ENCODE assay signal across 8 mouse cellular contexts in the genomic region with DNA sequence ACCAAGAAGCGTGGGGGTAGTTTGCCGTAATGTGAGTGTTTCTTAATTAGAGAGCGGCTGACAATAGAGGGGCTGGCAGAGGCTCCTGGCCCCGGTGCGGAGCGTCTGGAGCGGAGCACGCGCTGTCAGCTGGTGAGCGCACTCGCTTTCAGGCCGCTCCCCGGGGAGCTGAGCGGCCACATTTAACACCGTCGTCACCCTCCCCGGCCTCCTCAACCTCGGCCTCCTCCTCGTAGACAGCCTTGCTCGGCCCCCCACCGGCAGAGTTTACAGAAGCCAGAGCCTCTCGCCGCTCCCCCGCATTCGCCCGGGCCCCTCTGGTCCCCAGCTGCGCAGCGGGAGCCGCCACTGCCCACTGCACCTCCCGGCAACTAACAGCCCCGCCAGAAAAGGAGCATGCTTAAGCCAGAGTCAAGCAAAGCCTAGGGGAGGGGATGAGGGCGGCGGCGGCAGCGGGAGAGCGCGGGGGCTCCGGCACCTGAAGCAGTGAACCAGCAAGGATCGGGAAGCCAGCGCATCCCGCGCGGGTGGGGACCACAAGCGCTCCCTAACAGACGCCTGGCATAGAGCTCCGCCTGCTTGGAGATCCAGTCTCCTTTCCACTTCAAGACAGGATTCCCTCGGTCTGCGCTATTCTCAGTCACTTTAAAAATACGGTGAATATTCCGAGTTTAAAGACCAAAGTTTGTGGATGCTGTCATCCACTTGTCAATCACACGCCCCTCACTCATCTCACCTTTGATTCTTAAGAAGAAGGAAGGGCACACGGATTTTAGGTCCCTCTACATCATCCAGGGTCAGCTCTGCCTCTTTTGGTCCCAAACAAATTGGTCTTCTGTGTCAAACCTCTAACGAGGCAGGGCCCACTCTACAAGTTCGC. TPM values are rescaled to one million over a fixed set of nuclear protein-coding genes. Genes with fewer than 3 reads are reported as not detected.
A peak's percentile ranks its signal among the peaks of the same experiment; 100 is the strongest.
DNase-seq lines count a peak whose midpoint lies in the region; ATAC-seq lines count a peak whose summit lies in the region.

No protein-coding gene starts in this region.

- no peak overlapping the region for H3K27ac ChIP-seq in kidney, embryonic 15.5 days
- no peak overlapping the region for H3K27ac ChIP-seq in embryonic facial prominence, embryonic 13.5 days
- no peak overlapping the region for H3K27ac ChIP-seq in hindbrain, embryonic 16.5 days (ENCODE audit: low read depth, low read length)

- WGBS in kidney, embryonic 15.5 days, result 1% methylated on average over 54 of the region's 54 CpGs
- WGBS in embryonic facial prominence, embryonic 13.5 days, result 1% methylated on average over 54 of the region's 54 CpGs
- WGBS in hindbrain, embryonic 16.5 days, result 1% methylated on average over 54 of the region's 54 CpGs

- H3K9ac ChIP-seq in kidney, embryonic 15.5 days, result no peak overlapping the region
- H3K9ac ChIP-seq in embryonic facial prominence, embryonic 13.5 days, result peak overlapping the region; percentile 44; the same call in 1 of the 2 replicates
- peak overlapping the region; percentile 49 for H3K9ac ChIP-seq in hindbrain, embryonic 16.5 days (ENCODE audit: low read depth, low read length)

- H3K4me2 ChIP-seq in kidney, embryonic 15.5 days, result peak overlapping the region; percentile 87
- peak overlapping the region; percentile 93 for H3K4me2 ChIP-seq in embryonic facial prominence, embryonic 13.5 days
- H3K4me2 ChIP-seq in hindbrain, embryonic 16.5 days (ENCODE audit: low read length), result peak overlapping the region; percentile 82

- H3K36me3 ChIP-seq in kidney, embryonic 15.5 days, result no peaks in the 10 kb centered on the region
- H3K36me3 ChIP-seq in embryonic facial prominence, embryonic 13.5 days, result no peaks in the 10 kb centered on the region
- H3K36me3 ChIP-seq in hindbrain, embryonic 16.5 days (ENCODE audit: control insufficient read depth, insufficient read depth, low read length), result no peaks in the 10 kb centered on the region

- H3K4me3 ChIP-seq in kidney, embryonic 15.5 days (replicated peaks), result peak overlapping the region; percentile 45
- H3K4me3 ChIP-seq in embryonic facial prominence, embryonic 13.5 days, result peak overlapping the region; percentile 48
- peak overlapping the region; percentile 48 for H3K4me3 ChIP-seq in hindbrain, embryonic 16.5 days (ENCODE audit: low read length)

- ATAC-seq in kidney, embryonic 15.5 days (replicated peaks; ENCODE audit: low FRiP score), result peak; percentile 78
- ATAC-seq in embryonic facial prominence, embryonic 13.5 days (ENCODE audit: insufficient number of reproducible peaks, insufficient read depth, low FRiP score, low TSS enrichment, low read depth), result peak; percentile 32; the same call in 1 of the 2 replicates
- ATAC-seq in hindbrain, embryonic 16.5 days, result peak; percentile 86

- no peak for DNase-seq in kidney, adult 11 months
- DNase-seq in ZHBTc4 (ENCODE audit: low read depth, low spot score), result peak; percentile 69
- DNase-seq in neural tube, embryonic 10.5 days (ENCODE audit: extremely low spot score, low spot score), result peak; percentile 65
- no peak for DNase-seq in layer of hippocampus, adult 11-12 months (ENCODE audit: low spot score)
- DNase-seq in urinary bladder, postnatal 4 days (ENCODE audit: low spot score in 2 of 2), result no peak

- peaks cover 17% of the 10 kb centered on the region for H3K4me1 ChIP-seq in kidney, embryonic 15.5 days
- H3K4me1 ChIP-seq in embryonic facial prominence, embryonic 13.5 days, result peaks cover 14% of the 10 kb centered on the region
- H3K4me1 ChIP-seq in hindbrain, embryonic 16.5 days (ENCODE audit: control insufficient read depth, insufficient read depth, low read depth, low read length), result peaks cover 8% of the 10 kb centered on the region

- H3K9me3 ChIP-seq in kidney, embryonic 15.5 days (replicated peaks), result no peaks in the 10 kb centered on the region
- no peaks in the 10 kb centered on the region for H3K9me3 ChIP-seq in embryonic facial prominence, embryonic 13.5 days
- H3K9me3 ChIP-seq in hindbrain, embryonic 16.5 days (ENCODE audit: control insufficient read depth, low read length), result no peaks in the 10 kb centered on the region

- peaks cover 80% of the 10 kb centered on the region for H3K27me3 ChIP-seq in kidney, embryonic 15.5 days
- H3K27me3 ChIP-seq in embryonic facial prominence, embryonic 13.5 days, result peaks cover 79% of the 10 kb centered on the region
- peaks cover 31% of the 10 kb centered on the region for H3K27me3 ChIP-seq in hindbrain, embryonic 16.5 days (replicated peaks; ENCODE audit: control insufficient read depth, insufficient read depth, low read length)

RNA-seq across cellular contexts. Expression of gene Atoh1, which starts 5.8 kb away (rescaled TPM):
- 0.62 TPM in 1 of 2 replicates, not detected in the other for polyA plus RNA-seq in kidney, embryonic 15.5 days (2015; fragmentation: Nextera tagmentation; extraction: Ambion mirVana)
- 0.19 and 0.31 TPM in 2 replicates for polyA plus RNA-seq in embryonic facial prominence, embryonic 13.5 days (2015; fragmentation: Nextera tagmentation; extraction: Ambion mirVana)
- 9.0 and 14.4 TPM in 2 replicates for polyA plus RNA-seq in hindbrain, embryonic 16.5 days (2015; fragmentation: Nextera tagmentation; extraction: Ambion mirVana)

Comparison
In these comparisons a context has a peak if more than half of its experiments do, and no peak if none do; other contexts are left out.
1. ATAC-seq: peak in every context shown above with its lines; median percentile 86 in hindbrain, embryonic 16.5 days; 78 in kidney, embryonic 15.5 days; 32 in embryonic facial prominence, embryonic 13.5 days.
2. DNase-seq: peak in ZHBTc4 (single experiment) and neural tube, embryonic 10.5 days (single experiment); none in kidney, adult 11 months (single experiment), layer of hippocampus, adult 11-12 months (single experiment) and urinary bladder, postnatal 4 days (0 of 2).
3. Peak in every context shown above with its lines, with median percentiles within 50 percentile points of each other: H3K4me2 ChIP-seq and H3K4me3 ChIP-seq.